Mouse (Mus musculus): ENCODE data around the gene Pnpla5.
"Not testable (repeated sequence)": the region's sequence is repeated elsewhere in the genome, so short reads cannot be mapped to it uniquely, and the experiment has no call there.

Pnpla5 gene

DNA sequence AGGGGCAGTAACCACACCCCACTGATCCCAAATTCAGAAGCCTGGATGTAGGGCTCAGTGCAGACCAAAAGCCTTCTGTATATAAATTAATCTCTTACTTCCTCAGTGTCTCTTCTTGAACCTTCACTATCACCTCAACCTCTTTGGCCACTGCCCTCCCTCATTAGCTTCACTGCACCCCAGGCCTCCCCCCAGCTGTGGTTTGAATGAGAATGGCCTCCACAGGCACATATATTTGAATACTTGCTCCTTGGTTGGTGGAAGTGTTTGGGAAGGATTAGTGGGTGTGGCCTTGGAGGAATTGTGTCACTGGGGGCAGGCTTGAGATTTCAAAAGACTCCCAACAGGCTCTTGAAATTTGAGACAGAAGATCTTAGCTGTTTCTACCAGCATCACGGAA is 6.5 kb downstream of the Pnpla5 start:
- no peak for DNase-seq (ENCODE audit: low spot score)

DNA sequence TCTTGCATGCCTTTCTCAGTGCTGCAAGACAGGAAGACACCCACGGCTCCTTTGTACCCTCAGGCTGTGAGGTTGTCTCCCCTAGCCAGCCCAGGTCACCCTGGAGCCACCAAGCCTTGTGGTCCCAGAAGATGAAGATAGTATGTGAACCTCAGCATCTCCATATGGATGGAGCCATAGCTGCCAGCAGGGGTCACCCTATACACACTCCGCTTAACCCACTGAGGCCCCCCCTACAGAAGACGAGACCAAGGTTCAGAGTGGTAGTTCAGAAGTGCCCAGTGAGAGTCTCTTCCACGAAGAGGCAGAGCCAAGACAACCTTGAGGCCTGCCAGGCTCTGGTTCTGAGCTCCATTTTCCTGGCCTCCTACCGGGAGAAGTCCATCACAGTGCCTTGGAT is 7.2 kb downstream of the Pnpla5 start:
- no peak for DNase-seq (ENCODE audit: low spot score)

DNA sequence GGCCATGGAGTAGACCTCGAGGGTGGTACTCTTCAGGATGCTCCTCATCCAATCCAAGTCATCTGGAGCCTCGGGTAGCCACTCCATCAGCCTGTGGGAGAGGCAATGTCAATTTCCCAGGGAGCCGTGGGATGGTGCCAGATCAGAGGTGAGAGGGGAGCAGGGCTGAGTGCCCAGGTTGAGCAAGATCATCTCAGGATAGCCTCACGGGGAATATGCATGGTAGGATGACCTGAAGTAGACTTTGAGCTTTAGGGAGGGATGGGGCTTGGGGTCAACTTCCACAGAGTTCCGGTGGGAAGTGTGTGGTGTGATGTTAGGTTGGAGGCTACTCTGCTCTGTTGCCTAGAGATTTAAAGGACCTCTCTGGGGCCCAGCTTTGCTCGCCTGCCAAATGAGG is 9.1 kb downstream of the Pnpla5 start:
- DNase-seq (ENCODE audit: low spot score): no peak

DNA sequence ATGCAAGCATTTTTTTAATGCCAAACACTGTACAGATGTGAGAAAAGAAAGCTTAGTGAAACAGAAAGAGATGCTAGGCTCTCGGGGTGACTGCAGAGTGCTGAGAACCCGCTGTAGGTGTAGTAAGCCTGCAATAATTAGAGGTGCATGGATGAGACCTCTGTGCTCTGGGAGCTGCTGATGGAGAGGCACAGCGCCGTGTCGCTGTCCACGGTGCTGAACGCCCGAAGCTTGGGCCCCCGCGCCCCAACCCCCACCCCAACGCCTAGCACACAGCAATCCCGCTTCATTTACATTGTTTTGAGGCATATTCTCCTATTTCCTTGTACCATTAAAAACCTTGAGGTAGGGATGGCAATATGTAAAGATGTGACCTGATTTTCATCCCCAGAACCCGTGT is 14.1 kb downstream of the Pnpla5 start:
- no peak for DNase-seq (ENCODE audit: low spot score)

DNA sequence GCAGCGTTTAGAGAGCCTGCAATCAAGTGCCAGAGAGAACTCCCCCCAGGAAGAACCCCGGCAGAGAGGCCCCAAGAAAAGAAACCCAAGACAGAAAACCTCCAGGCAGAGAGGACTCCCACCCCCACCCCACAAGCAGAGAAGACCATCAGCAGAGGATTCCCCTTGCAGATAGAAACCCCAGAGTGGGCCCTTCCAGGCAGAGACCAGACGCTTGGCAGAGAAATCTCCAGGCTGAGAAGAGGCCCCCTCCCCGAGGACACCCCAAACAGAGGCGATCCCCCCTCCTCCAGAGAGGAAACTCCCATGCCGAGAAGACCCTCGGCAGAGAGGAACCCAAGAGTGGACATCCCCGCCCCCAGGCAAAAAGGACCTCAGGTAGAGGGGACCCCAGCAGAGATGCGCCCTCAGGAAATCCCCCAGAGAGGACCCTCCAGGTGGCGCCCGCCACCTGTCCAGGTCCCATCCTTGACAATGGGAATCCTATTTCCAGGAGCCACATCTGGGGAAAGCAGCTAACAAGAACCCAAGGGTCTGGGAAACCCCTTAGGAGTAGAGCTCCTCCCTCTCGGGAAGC is 17.0 kb downstream of the Pnpla5 start:
- no peak for DNase-seq (ENCODE audit: low spot score)

DNA sequence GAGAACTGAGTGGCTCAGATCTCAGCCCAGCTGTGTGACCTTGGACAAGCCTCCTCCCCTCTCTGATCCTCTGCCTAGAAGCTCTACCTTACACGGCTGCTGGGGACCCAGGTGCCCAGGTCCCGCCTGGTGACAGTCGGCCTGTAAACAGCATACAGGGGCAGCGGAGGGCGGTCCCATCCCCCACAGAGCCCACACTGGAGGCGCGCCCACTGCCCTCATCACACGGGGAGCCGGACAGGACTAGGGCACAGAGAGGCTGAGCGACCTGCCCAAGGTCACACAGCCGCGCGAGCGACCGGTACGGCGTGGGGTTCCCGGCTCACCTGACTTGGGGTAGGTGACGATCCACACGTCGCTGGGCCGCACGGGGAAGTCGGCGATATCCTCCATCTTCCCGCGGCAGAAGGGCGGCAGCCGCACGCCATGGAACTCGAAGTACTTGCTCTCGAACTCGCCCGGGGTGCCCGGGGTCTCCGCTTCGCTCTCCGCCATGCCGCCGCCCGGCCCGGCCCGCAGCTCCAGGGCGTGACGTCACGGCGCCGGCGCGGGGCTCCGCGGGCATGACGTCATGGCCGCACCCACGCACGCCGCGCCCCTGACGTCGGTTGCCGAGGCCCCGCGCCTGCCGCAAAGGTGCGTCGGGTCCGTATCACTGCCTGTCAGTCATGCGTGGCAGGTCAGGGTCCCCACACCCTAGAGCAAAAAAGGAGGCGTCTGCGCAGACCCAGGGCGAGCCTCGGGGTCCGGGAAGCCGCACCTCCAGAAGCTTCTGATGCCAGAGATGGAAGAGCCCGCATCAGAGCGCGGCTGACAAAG is 17.7 kb downstream of the Pnpla5 start, which contains the start of gene Sult4a1:
Gene Sult4a1 (minus strand): TSS at position 650 of the 819 bp plus-strand sequence.
- no peak for DNase-seq (ENCODE audit: low spot score)

DNA sequence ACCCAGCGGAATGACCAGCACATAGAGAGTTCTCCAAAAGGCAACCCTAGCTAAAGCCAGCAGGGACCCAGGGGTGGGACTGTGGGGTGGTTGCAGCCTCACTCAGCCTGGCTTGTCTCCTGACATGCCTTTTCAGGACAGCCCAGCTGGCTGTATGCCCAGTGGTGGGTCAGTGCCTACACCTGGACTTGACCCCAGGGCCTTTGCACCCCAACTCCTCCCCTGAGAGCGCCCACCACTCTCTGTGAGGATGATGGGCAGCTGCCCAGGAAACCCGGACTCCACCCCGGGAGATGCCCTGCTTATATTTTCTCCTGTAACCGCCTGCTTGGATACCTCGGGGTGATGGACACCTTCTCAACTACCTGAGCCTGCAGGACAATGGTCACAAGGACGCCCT is 18.3 kb downstream of the Pnpla5 start:
- no peak for DNase-seq (ENCODE audit: low spot score)

DNA sequence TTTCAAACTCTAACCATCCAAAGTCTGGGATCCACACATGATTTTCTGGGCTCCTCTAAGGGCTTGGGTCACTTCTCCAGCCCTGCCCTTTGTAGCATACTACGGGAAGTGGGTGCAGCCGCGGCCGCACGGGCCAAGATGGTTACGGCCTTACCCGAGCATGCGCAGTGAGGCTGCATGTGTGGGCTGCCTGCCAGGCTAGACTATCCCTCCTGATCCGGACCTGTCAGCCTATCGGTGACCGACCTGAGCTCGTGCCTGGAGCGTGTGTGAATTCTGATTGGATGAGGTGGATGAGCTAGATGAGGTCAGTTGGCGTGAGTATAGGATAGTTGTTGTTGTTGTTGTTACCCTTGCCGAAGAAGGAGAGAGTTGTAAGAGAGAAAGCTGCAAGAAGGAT is 25.4 kb downstream of the Pnpla5 start:
- not testable (repeated sequence) for DNase-seq (ENCODE audit: low spot score)

DNA sequence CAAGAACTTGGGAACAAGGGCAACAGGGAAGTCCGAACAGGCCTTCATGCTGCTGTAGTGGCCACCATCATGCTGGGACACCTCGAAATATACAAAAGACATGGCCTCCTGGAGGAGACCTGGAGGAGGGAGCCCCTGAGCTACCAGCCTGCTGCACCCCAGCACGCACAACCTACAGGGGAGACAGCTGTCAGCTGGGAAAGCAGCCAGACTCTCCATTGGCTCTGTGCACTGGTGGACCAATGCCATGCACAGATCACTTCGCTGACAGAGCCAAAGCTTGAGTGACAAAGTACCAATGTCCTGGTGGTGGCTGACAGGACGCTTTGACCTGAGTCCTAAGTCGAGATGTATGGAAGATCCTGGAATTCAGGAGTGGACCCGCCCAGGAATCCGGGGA is 26.9 kb downstream of the Pnpla5 start:
- DNase-seq (ENCODE audit: low spot score): no peak

DNA sequence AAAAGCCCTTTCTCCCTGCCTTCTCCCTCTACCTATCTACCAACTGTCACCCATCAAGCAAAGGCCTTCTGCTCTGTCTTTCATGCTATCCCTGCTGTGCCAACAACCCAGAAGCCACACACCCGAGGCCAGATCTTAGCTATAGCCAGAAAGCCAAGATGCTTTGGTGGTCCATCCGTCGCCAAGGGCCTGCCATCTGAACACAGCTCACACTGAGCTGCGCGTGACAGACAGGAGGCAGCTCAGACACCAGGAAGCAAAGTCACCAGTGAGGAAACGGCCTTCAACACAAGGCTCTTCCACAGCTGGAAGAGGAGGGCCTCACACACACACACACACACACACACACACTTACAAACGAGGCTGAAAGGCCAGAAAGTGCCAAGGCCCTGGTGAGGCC is 28.1 kb downstream of the Pnpla5 start:
- DNase-seq (ENCODE audit: low spot score): no peak

DNA sequence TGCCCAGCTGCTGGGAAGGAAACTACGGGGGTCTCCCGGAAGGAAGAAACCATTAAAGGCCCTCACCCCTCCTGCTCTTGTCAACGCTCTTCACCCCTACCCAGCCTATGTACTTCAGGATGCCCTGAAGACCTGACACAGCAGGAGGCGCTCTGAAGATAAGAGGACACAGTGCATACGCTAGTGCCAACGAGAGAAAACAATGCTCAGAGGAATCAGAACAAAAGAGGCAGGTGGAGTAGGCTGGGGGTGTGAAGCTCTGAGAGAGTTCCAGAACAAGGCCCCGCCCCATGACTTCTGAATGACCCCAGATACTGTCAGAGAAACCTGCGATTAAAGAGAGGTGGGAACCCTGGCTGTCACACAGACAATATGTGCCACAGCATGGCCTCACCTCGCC is 36.2 kb downstream of the Pnpla5 start:
- DNase-seq (ENCODE audit: low spot score): no peak

DNA sequence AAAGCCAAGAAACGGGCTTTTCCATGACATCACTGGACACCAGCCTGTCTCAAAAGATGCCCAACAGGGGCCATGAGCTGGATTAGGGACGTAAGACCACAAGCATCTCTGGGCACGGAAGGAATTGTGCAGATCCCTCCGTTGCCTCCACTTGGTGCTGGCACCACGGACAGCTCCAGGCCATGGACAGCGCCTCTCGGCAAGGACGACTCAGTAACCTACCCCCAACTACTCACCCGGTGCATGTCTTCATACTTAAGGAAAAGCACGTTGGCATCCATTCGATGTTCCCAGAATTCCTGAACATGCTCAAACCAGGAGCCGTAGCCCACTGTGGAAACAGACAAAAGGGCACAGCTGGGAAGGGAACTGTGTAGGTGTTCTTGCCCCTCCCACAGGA is 36.6 kb downstream of the Pnpla5 start:
- DNase-seq (ENCODE audit: low spot score): no peak

DNA sequence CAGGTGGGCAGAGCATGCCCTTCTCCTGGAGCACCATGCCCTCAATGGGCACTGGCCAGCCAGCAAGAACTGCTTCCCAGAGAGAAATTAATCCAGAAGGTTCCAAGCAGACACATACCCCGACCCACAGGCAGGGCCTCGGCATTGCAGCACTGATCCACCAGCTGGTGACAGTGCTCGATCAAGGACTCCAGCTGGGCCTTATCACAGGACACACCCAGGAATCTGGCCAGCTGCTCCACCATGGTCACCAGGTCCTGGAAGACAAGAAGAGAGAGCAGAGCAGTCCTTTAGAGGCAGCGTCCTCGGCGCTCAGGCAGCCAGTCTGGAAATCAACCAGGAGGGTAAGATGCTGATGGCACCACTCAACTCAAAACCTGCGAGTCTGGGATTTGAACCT is 42.9 kb downstream of the Pnpla5 start:
- DNase-seq (ENCODE audit: low spot score): peak; percentile 17

DNA sequence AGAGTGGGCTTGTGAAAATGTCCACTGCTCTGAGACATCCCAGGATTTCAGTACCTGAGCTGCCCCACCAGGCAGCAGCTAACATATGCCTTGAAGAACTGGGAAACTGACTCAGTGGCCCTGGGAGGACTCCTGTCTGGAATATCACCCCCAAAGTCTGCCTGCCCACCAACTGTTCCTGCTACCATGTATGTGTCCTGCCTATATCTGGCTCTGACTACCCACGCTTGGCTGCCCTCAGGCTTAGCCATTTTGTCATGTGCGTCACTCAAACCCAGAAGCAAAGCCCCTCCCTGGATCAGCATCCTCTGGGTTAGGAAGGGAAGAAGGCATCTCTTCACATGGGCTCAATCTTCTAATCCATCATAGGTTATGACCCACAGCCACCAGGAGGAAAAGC is 43.5 kb downstream of the Pnpla5 start:
- DNase-seq (ENCODE audit: low spot score): no peak

DNA sequence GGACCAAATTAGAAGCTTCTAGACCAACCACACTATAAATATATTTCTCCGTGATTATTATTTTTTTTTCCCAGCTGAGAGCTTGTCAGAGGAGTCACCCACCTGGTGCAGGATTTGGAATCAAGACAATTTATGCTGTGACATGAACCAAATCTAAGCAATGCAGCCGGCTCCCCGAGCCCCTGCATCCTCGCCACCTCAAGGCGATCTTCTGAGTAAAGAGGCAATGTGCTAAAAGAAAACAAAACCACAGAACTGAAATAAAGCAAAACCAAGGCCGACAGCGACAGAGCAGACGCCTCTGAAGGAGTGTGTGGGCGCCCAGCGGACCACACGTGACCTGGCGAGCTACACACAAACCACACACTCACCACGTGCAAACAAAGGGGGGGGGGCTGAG is 44.3 kb downstream of the Pnpla5 start:
- DNase-seq (ENCODE audit: low spot score): no peak

DNA sequence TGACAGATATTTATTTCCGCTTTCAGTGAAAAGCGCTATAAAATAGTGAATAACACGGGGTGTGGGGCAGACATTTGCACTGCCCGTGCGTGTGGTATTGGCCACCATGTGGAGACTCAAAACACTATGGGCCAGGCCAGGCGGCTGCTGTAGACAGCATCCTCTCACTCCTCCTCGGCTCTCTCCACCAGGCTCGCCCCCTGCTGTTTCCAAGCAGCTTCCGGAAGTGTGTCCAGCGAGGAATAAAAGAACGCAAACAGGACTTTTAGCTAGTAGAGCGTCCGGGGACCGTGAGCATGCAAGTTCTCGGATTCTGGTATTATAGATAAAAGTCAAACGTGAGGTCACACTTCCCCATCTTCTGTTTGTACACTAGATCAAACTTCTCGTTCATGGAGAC is 45.8 kb downstream of the Pnpla5 start:
- no peak for DNase-seq (ENCODE audit: low spot score)

DNA sequence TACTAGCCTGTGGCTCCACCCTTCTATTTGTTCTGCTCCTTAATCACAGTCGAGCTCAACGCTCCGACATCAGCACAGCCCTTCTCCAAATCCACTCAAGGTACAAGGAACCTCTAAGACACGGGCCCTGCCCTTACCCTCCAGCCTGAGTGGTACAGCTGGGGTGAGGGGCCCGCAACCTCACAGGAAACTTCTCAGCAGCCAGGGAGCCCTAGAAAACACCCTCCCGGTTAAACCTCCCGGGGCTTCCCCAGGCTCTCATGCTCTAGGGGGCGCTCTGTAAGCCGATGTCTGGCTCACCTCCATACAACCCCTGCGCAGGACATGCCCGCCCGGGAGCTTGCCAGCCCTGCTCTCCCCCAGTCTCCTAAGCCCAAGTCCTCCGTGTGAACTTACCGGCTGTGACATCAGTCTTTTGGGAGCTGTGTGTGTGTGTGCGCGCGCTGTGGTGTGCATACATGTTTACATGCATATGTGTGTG is 48.2 kb downstream of the Pnpla5 start:
- DNase-seq (ENCODE audit: low spot score): no peak

DNA sequence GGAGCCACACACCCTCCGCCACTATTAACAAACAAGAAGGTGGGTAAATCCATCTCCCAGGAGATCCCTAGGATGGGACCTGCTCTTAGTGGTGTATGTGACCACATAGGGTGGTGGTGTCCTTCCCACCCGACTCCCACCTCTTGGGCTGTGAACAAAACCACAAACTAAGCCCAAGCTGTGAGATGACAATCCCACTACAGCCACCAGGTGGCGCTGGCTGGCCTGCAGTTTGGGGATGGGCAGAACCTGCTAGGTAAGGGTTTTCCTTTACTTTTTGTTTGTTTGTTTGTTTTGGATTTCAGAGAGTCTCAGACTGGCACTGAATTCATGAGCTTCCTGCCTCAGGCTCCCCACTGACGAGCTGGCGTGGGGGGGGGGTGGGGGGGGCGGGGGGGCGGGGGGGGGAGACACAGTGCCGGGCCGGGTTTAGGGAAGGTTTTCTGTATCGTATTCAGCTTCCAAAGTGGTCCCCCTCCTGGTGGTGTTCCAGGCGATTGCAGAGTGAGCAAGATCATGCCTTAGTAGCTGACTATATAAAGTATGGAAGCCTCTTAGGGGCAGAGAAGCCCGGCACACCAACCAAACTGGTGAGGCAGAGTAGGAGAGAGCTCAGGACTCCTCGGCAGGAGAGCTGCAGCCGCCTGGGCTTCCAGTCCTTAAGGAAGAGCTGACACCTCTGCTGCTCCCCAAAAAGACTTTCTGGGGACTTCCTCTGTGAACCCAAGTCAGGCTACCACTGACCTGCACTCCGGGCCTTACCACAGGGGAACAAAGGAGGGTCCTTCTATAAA is 48.9 kb downstream of the Pnpla5 start:
- no peak for DNase-seq (ENCODE audit: low spot score)

DNA sequence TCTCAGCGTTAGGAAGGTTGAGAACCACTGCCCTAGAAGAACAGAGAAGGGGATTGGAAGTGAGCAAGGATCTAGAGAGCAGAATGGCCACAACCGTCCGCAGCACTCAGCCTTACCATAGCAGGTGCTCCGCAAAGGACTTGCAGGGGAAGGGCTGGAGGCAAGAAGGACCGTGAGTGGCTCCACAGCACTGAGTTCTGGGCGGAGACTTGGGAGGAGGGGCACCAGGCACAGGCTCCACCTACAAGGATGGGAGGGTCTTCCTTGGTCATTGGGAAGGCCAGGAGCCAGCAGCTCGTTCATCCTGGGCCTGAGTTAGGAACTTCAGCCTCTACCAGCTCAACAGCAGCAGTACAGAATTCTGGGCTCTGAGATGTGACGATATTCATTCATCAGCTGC is 49.9 kb downstream of the Pnpla5 start:
- no peak for DNase-seq (ENCODE audit: low spot score)

DNA sequence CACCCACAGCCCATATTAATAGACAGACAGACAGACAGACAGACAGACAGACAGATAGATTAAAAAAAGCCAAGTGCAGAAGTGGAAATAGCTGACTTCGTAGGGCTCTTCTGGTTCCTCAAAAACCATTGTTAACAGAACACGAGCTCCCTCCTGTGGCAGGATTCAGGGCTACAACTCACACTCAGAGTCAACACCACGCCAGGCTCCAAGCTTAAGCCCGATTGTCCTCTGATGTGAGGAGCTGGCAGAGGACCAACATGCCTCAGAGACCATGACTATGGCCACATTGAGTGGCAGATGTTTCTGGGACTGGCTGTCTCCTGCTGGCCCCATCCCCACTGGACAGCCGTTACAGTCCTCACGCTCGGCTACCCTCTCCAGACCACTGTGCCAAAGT is 50.7 kb downstream of the Pnpla5 start:
- DNase-seq (ENCODE audit: low spot score): no peak

DNA sequence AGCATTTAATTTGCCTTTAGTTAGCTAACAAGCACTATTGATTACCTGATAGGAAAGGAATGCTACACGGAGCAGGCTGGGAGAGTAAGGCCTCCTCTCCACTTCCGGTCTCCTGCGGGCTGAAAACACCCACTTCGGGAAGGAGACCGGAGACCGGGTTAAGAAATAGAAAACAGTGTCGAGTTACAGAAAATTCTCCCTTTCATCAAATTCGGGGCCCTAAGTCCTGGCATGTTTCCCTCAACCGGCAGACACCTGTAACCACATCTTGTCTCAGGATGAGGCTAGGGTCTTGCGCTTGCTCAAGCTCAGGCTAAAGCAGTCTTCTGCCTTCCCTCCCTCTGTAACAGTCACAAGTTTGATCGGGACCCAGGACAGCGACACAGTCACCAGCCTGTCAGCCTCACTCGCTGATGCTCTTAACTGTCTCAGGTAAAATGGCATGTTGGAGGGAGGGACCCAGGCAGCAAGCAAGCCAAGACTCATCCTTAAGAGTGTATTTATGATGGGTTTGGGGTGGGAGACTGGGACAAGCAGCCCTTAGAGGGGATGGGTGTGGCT is 52.8 kb downstream of the Pnpla5 start:
- DNase-seq (ENCODE audit: low spot score): no peak

DNA sequence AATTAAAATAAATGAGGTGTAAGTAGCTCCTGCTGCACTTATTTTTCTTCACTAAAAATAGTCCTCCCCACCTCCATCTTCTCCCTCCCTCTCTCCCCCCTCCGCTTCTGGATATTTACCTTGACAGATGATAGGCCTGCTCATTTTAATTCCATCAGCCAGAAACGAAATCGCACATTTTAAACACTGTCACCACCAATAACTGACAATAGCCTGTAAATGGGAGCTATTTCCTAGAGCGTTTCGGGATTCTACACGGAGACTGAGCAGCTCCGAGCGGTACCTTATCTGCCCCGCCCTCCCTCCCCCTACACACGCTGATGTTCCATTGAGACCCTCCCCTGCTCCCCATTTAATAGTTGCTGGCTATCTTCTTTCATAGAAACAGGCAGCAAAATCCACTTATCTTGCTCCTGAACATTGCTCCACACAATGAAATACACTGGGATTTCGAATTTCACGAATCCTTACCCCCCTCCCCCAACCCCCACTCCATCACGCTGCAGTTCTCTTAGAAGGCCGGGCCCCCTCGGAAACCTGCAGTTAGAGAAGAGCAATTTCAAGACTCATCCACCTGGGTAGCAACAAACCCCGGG is 53.4 kb downstream of the Pnpla5 start:
- DNase-seq (ENCODE audit: low spot score): no peak

All from ovary, adult 18-20 months (tissue).